Mouse (Mus musculus) cerebellum, postnatal 14 days (tissue): ENCODE measurements at regions not wholly inside any gene's neighbourhood (a gene's known extent, or its start where the extent isn't known, plus 50 kb on each side); places are given as distances from the start of the nearest gene placed in this dataset.

ENCODE experiments used
- DNase-seq, 2 experiments: peaks; one replicate each; pipeline ENCODE4 v3.0.0; 2021; ENCODE audit warnings: mixed read lengths in 2 of 2

DNA sequence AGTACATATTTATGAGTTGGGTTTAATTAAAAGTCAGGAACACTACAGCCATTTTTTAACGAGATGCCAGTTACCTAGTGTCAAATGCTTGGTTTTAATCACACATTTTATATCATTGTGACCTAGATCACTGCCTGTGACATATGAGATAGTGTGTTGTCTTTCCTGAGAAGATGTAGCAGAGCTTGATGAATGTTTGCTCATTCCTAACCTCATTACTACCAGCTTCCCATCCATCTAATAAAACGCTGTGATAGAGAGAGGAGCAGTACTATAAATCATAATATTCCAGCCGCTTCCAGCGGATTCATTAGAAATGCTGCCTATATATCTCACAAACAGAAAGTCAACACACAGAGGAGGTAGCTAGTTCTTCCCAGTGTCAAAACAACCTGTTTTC is 163.6 kb downstream of the Aldoart1 start:
- no peak for DNase-seq

DNA sequence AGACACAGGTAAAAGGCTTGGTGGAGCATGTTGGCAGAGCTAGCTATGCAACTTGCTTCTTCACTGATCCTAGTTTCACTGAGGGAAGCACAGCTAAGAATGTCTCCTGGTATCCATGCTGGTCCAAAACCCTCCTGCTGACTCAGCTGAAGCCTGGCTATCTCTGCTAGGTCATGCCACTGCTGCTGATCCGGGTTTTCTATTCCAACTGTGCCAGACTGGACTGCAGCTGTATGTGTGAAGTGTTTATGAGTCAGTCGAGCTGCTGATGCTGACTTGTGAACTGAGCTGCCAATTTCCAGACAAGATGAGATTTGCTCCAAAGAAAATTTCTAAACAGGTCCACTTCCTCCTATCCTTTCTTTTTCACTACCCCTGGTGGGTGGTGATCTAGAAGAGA is 178.4 kb downstream of the Aldoart1 start:
- DNase-seq: no peak

DNA sequence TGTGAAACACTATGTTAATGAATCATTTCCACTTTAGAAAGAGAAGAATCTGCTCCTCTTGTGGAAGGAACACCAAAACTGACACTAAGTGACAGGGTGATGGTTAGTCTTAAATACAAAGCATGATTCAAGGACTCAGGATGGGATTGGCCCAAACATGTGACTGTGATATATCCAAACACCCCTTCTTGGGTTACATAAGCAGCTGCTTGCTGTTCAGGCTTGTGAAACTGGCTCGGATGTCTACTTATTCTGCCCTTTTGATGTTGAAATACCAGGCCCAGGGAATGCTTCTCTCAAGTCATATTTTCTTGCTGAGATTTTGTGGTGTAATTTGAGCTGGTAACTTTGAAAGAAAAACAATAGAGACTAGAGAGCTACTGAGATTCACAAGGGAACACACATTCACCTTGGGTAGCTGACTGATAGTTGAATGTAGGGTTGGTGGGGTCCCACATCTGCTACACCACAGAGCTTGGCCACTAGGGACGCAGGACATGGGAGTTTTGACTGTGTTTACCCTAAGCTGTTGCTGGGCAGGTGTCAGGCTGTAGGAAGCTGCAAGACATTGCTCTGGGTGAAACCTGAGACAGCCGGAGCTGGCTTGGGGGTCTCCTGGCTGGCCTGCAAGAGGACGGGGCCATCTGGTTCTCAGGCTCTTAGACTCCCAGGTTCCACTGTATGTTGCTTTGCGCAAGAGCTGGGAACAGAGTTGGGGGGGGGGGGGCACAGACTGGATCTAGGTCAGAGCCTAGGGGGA is 180.6 kb downstream of the Aldoart1 start:
- DNase-seq: no peak

DNA sequence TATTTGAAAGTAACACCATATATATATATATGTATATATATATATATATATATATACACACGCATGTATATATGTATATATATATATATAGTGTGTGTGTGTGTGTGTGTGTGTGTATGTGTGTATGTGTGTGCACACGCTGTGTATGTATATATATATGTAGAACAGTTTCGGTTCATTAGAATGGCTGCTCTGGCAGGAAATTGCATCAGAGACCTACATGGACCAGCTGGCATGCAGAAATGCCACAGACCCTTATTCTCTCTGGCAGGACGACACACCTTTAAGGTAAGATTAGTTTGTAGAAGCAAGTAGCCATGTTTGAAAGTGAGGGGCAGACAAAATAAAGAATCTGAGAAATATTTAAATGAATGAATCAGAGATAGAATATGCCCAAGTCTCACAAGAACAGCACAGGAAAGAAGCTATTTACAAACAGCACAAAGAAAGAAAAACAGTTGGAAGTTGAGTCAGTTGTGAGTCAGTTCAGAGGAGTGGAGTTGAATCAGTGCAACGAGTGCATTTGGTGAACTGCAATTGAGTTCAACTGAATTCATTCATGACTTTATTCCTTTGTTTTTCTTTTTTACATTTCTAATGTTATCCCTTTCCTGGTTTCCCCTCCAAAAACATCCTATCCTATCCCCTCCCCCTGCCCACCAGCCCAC is 182.5 kb downstream of the Aldoart1 start:
- no peak for DNase-seq

DNA sequence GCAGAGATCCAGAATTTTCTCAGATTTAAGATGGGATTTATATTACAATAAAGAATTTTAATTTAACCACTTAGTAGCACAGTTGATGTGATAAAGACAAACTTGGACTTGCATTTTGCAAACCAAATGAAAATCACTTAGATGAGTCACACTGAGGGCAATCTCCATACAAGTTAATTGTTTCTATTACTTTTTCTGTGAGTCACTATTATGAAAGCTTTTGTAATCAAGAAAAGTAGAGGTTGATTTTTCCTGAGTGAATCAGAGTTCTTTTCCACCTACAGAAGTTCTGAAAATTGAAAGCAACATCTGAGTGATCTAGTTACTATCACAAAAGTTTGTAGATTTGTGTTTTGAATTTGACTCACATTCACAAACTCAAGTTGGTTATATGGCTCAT is 188.1 kb downstream of the Aldoart1 start:
- no peak for DNase-seq

DNA sequence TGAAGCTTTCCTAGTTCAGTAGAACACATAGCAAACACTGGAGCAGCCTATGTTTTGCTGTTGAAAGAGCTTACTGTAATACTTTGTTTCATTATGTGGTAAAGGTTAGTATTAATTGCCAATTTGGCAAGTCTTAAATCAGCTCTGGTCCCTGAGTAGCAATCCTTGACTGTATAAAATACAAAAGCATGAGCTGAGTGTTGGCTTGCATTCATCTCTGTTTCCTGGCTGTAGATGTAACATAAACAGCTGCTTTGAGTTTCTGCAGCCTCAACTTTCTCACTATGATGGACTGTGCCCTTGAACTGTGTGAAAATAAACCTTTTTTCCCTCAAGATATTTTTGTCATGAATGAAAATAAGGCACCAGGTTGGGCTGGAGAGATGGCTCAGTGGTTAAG is 190.0 kb downstream of the Aldoart1 start:
- DNase-seq: no peak

DNA sequence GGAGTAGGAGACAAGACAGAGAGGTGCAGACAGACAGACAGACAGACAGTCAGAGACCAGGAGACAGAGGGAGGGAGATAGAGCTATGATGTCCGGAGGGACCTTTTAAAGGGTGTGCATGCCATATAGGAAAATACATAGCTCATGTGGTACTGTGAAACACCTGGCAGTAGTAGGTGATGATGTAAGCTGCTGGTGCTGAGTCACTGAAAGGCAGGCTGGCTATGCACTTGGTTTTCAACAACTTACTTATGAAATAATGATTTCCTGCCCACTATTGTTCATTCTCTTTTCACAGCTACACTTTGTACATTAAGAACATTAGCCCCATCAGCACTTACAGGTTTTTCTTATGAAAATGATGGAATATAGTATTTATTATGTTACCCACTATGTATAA is 196.2 kb downstream of the Aldoart1 start:
- DNase-seq: no peak

DNA sequence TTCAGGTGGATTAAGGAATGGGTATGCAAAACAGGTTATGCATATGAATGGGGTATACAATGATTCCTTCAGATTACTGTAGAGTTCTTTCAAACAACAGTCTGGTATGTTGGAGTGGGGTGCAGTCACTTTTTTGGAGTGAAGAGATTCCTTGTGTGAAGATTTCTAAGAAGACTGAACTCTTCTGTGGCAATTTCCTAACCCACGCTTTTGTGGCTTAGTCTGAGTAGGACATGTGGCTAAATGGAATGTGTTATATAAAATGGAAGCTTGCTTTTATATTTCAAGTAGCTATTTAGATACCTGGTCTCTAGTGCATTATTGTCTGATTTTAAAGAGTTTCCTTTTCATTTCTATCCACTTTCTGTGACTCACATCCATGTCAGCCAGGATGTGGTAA is 205.3 kb downstream of the Aldoart1 start:
- no peak for DNase-seq

DNA sequence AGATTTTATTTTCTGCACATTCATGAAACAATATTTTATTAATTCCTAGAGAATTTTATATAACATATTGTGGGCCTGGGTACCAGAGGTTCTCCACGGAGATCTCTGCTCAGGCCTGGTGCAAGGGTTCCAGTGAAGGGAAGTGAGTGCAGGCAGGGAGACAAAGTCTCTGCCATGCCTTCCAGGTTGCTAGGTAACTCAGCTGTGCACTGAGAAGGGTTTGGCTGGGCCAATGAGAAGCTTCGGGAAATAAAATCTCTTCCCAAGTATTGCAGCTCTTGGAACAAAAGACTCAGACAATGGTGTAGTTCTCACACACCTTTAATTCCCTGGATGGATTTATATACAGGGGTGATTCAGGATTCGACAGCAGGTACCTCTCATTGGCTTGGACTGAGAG is 223.0 kb downstream of the Aldoart1 start:
- DNase-seq: no peak

DNA sequence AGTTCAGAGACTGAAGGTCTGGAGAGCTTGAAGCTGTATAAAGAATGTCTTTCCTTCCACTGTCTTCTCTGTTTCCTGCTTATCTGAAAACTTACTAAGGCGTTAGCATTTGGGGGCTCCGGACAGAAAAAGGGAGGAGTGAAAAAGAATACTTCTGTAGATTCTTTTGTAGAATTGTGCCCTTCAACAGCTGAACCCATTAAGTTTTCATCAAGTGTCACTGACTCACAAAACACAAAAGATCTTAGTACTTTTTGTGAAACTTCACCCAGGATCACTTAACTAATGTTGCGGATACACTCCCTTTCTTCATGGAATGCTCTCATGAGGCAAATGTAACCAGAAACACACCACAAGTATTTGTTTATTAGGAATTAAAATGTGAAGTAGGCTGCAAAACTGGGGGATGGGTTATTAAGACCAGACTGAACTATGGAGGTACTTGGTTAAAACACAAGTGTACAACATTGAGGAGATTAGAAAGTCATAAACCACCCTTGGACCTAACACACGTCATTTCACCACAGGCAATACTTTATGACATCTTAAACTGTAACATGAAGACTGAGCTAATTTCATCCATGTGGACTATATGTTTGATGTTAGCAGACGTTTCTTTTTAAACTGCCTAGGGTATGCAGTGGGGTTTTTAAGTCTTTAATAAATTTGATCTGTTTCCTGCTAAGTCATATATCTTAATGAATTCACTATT is 225.1 kb downstream of the Aldoart1 start:
- no peak for DNase-seq

DNA sequence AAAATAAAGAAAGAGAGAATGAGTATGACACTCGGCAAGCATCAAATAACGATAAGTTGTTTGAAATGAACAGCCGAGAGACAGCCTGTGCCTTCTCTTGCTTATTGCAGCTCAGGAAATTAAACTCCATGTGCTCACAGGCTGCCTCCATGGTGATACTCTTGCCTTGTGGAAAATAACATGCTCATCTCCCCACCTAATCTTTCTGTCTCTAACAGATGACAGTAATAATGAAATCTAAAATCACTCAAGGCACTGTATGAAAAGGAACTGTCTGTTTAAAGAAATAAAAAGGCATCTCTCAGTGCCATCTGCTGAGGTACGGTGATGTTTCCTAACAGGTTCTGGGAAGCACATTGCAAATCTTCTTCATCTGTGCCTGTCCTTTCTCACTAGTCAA is 247.3 kb downstream of the Aldoart1 start:
- DNase-seq: no peak

DNA sequence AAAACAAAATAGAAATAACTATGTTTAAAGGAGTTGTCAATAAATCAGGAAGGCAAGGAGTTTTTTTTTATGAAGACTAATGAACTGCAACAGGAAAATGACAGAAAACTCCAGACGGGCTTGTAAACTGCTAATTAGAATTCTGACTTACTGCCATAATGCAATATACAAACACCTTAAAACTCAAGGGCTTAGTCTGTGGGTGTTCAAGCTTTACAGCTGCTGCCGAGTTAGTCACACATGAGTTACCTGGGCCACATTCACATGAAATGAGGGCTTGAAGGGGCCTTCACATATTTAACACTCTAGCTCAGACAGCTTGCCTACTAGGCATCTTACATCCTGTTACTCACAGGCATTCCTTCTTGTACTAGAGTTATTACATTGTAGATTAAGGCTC is 256.9 kb downstream of the Aldoart1 start:
- no peak for DNase-seq

DNA sequence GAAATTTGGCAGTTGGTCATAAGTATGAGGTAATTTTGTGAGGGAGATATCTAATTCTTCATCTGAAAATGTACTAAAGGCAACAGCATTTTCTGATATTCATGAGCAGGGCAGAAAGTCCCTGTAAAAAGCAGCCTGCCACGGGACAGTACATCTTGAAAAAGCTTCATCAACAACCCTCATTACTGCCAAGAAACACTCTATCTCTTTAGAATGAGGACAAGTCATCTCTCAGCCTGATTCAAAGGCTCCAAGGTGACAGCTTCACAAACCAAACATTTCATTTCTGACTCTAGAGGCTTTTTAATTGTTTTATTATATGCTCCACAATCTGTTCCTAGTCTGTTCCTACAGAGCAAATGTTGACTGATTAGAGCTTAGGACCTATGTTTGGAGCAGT is 260.3 kb downstream of the Aldoart1 start:
- no peak for DNase-seq

DNA sequence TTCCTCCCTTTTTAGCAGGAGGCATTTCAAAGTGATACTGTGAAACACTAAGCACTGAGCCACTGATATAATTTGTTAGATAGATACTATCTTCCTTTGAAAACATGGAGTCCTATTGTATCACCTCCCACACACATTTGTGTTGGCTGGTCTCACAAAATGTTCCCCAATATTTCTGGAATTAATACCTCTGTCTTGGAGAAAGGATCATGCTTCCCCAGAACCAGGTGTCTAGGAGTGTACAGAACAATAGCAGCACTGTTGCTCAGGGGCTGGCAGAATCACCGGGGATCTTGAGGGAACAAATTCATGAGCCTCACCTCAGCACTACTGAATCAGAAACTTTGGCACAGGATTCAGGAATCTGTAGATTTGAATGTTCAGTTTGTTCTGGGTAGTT is 277.5 kb downstream of the Aldoart1 start:
- DNase-seq: no peak

DNA sequence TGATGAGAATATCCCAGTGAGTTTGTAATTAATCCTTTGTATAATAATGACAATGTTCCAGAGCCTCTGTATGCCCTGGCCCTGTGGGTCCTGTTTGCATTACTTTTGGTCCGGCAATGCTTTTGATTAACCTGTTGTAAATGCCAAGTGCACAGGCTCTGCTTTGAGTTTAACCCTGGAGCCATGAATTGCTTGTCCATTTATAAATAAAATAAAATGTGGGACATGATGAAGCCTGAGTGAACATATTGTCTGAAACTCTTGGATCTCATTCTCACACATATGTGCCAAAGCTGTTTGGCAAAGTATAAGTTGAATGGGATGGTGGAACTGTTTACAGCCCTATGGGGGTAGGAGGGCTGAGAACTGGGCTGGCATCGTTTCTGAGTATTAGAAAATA is 280.5 kb downstream of the Aldoart1 start:
- peak in 1 of 2 experiments; percentile 20 for DNase-seq

DNA sequence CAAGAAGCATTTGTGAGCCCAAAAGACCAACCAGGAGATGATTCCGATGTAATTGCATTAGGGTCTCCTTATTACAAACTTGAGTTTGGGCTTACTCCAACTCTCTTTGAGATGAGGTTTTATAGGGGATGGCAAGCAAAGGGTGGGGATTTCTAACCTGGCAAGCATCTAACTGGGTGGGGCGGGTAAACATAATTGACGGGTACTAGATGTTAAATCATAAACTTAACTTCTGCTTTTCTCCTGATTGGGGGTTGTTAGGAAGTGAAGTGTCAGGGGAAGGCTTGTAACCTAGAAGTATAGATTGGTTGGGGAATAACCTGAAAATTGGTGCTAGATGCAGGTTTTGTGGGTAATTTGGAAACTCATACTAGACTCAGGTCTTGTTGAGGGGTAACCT is 287.2 kb downstream of the Aldoart1 start:
- no peak for DNase-seq

DNA sequence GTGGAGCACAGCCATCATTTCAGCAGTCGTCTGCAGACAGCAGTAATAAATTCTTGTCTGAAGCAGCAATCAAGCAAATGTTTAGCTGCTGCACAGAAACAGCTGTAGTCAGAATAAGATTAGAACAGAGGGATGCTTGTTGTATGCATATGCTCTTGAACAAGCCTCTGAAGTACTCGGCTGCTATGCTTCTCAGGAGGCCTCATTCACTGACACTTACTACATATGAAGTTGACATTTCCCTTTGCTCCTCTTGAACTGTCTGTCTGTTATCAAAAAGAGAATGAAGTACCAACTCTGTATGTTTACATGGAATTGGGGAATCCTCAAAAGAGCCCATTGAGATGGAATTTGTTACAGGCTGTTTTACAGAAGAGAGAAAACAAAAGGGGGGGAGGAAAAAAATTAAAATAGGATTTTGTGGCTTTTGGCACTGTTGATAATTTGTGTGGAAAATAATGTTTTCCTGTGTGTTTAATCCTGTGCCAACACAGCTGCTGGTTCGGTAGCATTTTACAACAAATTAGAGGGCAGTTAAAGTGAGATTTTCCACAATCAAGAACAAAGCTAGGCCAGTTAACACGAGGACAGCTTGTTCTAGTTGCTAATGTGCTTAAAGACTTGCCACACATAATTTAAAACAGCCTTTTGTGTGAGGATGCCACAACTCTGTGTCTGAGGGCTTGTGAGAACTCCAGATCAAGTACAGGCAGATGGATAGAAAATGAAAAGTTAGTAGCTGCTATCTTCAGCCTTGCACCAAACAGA is 289.3 kb downstream of the Aldoart1 start:
- DNase-seq: no peak

DNA sequence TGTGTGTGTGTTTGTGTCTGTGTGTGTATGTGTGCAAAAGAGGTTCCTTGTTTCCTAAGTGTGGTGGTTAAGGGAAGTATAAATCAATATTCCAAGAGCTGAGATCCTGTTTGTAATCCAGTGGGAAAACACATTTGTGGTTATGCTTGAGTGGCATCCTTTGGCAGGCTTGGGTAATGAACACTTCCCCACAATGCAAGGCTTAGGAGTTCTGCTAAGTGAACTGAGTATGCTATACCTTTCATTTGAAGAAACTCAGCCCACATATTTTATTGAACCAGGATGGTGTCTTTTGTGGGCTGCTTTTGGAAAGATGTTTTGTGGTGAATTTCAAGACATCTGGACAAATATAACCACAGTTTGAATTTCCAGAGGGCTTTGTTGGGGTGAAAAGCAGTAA is 298.2 kb downstream of the Aldoart1 start:
- DNase-seq: no peak

DNA sequence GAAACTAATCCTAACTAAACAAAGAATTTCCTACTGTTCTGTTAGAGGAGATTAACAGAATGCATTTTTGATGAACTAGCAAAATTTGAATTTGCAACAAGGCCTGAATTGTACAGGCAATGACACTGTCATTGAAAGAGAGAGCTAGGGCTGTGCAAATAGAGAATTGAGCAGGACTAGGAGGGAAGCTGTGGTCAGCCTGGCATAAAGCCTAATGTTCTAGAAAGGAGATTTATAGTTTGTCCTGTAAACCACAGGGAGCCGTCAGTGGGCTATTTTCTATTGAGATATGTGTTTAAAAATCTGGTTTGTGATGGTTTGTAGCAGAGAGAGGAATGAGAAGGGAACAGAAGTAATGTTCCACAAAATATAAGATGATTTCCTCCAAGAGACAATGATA is 317.9 kb downstream of the Aldoart1 start:
- no peak for DNase-seq

DNA sequence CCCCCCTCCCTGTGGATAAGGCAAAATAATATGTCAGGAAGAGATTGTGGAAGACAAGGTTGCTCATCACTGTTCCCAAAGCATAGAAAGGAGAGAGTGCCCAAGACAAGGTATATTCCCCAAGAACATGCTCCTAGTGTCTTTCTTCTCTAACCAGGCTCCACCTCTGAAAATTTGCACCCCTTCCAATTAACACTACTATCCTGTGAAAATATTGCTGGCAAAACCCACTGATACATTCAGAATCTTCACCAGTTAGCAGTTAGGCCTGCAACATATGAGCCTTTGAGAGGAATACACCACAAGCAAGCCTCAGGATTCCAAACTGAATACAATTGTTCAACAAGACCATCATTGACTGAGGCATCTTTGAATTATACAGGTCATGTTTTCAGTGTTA is 323.9 kb upstream of the Tle1 start:
- DNase-seq: peak in 1 of 2 experiments; percentile 26

DNA sequence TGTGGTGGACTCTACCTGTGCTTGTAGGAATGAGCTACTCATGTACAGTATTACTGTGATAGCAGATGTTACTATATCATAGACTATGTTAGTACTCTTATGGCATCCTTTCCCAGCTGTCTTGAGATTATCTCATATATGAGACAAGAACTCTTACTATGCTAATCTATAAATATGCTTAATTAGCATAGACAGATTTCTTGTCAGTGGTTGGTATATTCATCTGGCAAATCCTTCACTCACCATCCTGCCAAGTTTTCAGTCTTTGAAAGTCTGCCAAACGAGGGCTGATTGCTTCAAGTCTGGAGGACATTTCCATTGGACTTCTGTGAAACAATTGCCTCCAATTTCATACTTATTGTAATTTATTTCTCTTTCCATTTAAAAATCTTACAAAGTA is 323.4 kb upstream of the Tle1 start:
- peak; percentile 92 to 96 for DNase-seq

DNA sequence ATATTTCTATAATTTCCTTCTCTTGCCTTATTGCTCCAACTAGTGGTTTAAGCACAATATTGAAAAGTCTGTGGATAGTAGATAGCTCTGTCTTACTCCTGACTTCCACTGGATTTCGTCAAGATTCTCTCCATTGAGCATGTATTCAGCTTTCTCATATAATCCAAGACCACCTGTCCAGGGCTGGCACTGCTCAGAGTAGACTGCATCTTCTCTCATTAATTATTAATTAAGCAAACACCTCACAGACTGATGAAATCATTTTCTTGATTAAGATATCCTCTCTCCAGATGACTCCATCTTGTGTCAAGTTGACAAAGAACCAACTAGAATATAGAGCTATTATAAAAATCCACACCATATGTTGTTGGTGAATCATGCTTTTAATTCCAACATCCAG is 310.5 kb upstream of the Tle1 start:
- no peak for DNase-seq

DNA sequence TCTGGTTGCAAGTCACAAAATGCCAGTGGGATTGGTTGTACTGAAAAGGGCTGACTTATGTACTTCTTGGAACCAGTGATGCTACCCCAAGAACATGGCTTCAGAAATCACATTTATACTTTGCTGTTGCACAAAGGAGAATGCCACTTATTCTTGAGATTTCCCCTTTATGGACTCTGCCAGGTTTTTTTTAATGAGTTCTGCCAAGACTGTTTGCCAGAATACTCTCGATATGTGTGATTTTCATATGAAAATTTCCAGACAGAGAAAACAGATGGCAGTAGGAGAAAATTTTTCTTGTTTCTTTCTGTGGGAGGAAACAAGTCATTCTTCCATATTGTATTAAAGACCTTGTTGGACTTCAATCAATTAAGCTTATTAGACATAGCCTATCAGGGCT is 281.0 kb upstream of the Tle1 start:
- DNase-seq: no peak
